Mouse (Mus musculus): ENCODE measurements around the gene Anapc2. TPM values are rescaled to one million over a fixed set of nuclear protein-coding genes. Genes with fewer than 3 reads are reported as not detected.

The Anapc2 gene
- polyA plus RNA-seq, 1 experiment, result 82.6 TPM

DNA sequence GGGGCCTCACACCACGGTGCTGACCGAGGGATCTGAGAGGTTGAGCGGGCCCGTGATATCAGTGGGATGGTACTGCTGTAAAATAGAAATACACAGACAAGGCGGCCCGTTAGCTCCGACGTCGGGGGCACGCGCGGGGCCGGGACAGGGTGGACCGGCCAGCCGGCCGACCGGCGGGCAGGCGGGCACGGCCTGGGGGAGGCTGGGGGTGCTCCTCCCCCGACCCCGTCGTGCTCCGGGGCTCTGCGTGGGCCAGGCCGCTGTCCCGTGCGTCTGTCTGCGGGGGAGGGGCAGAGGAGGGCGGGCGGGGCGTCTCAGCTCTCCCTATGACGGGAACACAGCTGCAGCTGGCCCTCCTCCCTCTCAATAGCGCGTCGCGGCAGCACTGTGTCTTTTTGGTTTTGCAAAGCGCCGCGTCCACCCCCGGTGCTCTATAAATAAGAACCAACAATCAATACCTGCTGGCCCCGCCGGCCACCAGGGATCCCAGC is 19.8 kb downstream of the Anapc2 start:
- no peaks in the 10 kb centered on the region; the same call in 1 of the 2 replicates for H3K27me3 ChIP-seq (replicated peaks; ENCODE audit: control insufficient read depth, insufficient read depth, low read length)
- H3K36me3 ChIP-seq (ENCODE audit: control insufficient read depth, insufficient read depth, low read length), result no peaks in the 10 kb centered on the region
- no peak for TF ChIP-seq POLR2A (IDR thresholded peaks at IDR 0.05; ENCODE audit: low read depth, low read length)
- TF ChIP-seq CTCF (conservative IDR thresholded peaks at IDR 0.05; ENCODE audit: insufficient read depth, insufficient read length, low read depth, low read length), result no peak
- H3K4me3 ChIP-seq (ENCODE audit: insufficient read depth, low read depth, low read length), result peak overlapping the region; percentile 29; the same call in 1 of the 2 replicates
- peaks cover 3% of the 10 kb centered on the region; the same call in 1 of the 2 replicates for H3K4me1 ChIP-seq (ENCODE audit: control insufficient read depth, insufficient read depth, low read length)
- no peak overlapping the region for H3K27ac ChIP-seq (ENCODE audit: insufficient read depth, low read depth, low read length)
- no peak for DNase-seq
- WGBS, result 4% methylated on average over 43 of the region's 43 CpGs

DNA sequence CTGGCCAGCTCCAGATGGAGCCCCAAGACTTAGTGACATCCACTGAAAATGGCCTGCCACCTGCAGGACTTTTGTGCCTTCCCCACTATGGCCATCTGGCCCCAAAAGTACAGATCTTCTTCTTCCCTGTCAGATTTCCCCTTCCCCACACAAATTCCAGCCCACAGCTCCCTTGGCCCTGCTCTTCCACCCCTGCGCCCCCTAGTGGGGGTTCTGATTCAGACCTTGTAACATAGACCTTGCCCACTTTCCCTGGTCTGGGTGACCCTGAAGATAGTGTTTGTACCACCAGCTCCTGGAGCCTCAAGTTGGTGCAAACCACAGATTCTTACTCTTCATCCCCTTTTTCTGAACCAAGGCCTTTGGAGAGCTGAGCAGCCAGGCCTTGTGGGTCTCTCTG is 20.6 kb downstream of the Anapc2 start:
- 0% methylated on average over 1 of the region's 1 CpGs for WGBS
- H3K4me3 ChIP-seq (ENCODE audit: insufficient read depth, low read depth, low read length), result no peak overlapping the region
- TF ChIP-seq CTCF (conservative IDR thresholded peaks at IDR 0.05; ENCODE audit: insufficient read depth, insufficient read length, low read depth, low read length), result peak; percentile 76
- no peak for TF ChIP-seq POLR2A (IDR thresholded peaks at IDR 0.05; ENCODE audit: low read depth, low read length)
- H3K27ac ChIP-seq (ENCODE audit: insufficient read depth, low read depth, low read length), result no peak overlapping the region
- H3K4me1 ChIP-seq (ENCODE audit: control insufficient read depth, insufficient read depth, low read length), result 0 out of 2 replicates have a peak, but pooled peaks cover 3% of the 10 kb centered on the region
- no peaks in the 10 kb centered on the region for H3K36me3 ChIP-seq (ENCODE audit: control insufficient read depth, insufficient read depth, low read length)
- DNase-seq, result peak; percentile 73
- no peaks in the 10 kb centered on the region; the same call in 1 of the 2 replicates for H3K27me3 ChIP-seq (replicated peaks; ENCODE audit: control insufficient read depth, insufficient read depth, low read length)

DNA sequence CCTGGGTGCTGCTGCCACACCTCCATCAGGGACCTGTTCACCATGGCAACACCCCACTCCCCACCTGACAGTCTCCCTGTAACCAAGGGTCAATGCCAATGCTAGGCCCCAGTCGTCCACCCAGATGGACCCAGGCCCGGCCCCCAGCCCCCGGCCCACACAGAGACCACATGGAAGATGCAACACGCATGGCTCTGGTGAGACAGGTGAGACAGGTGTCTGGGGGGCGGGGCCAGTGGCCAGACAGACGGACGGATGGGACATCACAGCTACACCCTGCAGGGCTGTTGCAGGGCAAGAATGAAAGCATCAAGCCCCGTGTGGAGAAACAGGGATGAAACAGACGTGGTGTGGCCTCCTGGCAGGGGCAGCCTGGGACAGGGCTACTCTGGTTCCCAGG is 21.4 kb downstream of the Anapc2 start:
- H3K36me3 ChIP-seq (ENCODE audit: control insufficient read depth, insufficient read depth, low read length), result no peaks in the 10 kb centered on the region
- H3K27me3 ChIP-seq (replicated peaks; ENCODE audit: control insufficient read depth, insufficient read depth, low read length), result no peaks in the 10 kb centered on the region; the same call in 1 of the 2 replicates
- H3K27ac ChIP-seq (ENCODE audit: insufficient read depth, low read depth, low read length), result no peak overlapping the region
- DNase-seq, result no peak
- no peak overlapping the region for H3K4me3 ChIP-seq (ENCODE audit: insufficient read depth, low read depth, low read length)
- no peak for TF ChIP-seq CTCF (conservative IDR thresholded peaks at IDR 0.05; ENCODE audit: insufficient read depth, insufficient read length, low read depth, low read length)
- TF ChIP-seq POLR2A (IDR thresholded peaks at IDR 0.05; ENCODE audit: low read depth, low read length), result no peak
- WGBS, result 82% methylated on average over 9 of the region's 9 CpGs
- H3K4me1 ChIP-seq (ENCODE audit: control insufficient read depth, insufficient read depth, low read length), result no peaks in the 10 kb centered on the region

DNA sequence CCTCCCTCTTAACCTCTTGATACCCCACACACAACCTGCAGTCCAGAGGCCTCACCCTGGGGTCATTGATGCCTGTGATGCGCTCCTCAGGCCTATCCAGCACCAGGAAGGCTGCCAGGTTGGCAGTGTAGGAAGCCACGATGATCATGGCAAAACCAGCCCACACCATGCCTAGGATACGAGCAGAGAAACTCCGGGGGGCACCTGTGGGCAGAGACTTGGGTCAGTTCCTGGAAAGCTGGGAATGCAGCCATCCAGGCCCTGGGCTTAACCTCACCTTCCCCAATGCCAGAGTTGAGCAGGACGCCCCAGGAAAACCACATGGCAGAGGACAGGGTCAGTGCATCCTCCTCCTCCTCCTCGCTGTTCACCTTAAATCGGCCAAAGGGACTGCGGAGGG is 24.8 kb downstream of the Anapc2 start:
- H3K27me3 ChIP-seq (replicated peaks; ENCODE audit: control insufficient read depth, insufficient read depth, low read length), result no peaks in the 10 kb centered on the region; the same call in 1 of the 2 replicates
- WGBS, result 69% methylated on average over 8 of the region's 8 CpGs

DNA sequence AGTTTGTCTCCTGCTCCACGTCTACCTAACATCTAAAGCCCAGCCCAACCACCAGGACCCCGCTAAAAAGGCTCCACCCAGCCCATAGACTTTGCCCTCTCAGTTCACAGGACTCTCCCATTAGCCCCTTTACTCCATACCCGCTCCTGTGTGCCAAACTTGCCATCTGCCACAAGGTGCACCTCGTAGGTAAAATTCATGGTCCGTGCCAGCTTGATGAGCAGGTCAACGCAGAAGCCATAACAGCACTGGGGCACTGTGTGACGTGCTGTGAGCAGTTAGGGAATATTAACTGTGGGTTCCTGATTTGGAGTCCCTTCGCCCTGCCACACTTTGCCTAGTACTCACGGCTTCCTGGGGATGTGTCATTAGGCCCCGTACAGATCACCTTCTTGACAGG is 25.8 kb downstream of the Anapc2 start:
- Histone ChIP-seq H3K4me3 (ENCODE audit: insufficient read depth, low read depth, low read length) (no peak overlapping the region), H3K36me3 (ENCODE audit: control insufficient read depth, insufficient read depth, low read length) (no peaks in the 10 kb centered on the region), H3K4me1 (ENCODE audit: control insufficient read depth, insufficient read depth, low read length) (no peaks in the 10 kb centered on the region), H3K27ac (ENCODE audit: insufficient read depth, low read depth, low read length) (no peak overlapping the region), H3K27me3 (replicated peaks; ENCODE audit: control insufficient read depth, insufficient read depth, low read length) (no peaks in the 10 kb centered on the region)
- DNase-seq, result no peak
- TF ChIP-seq POLR2A (IDR thresholded peaks at IDR 0.05; ENCODE audit: low read depth, low read length), result no peak
- TF ChIP-seq CTCF (conservative IDR thresholded peaks at IDR 0.05; ENCODE audit: insufficient read depth, insufficient read length, low read depth, low read length), result no peak
- WGBS, result 72% methylated on average over 10 of the region's 10 CpGs

More for the DNA sequence above, 24.8 kb downstream of the Anapc2 start:
- no peaks in the 10 kb centered on the region for H3K4me1 ChIP-seq (ENCODE audit: control insufficient read depth, insufficient read depth, low read length)
- no peak overlapping the region for H3K27ac ChIP-seq (ENCODE audit: insufficient read depth, low read depth, low read length)
- H3K36me3 ChIP-seq (ENCODE audit: control insufficient read depth, insufficient read depth, low read length), result no peaks in the 10 kb centered on the region
- no peak for DNase-seq
- no peak overlapping the region for H3K4me3 ChIP-seq (ENCODE audit: insufficient read depth, low read depth, low read length)
- no peak for TF ChIP-seq CTCF (conservative IDR thresholded peaks at IDR 0.05; ENCODE audit: insufficient read depth, insufficient read length, low read depth, low read length)
- TF ChIP-seq POLR2A (IDR thresholded peaks at IDR 0.05; ENCODE audit: low read depth, low read length), result no peak

DNA sequence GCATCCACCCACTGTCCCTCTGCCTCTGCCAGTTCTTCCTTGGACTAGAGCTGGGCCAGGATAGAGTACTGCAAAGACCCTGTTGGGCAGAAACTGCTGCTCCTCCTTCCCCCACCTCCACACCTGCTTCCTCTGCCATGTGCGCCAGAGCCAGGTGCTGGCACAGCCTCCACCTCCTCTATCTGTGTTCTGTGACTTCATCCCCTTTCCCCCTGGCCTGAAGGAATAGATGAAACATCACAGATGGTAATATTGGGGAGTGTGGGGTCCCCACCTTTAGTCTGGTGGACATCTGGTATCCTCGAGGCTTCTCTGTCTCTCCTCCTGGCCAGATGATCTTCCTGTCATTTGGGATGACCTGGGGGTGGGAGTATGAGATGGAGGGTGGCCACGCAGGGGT is 31.2 kb downstream of the Anapc2 start:
- no peaks in the 10 kb centered on the region for H3K4me1 ChIP-seq (ENCODE audit: control insufficient read depth, insufficient read depth, low read length)
- 62% methylated on average over 3 of the region's 3 CpGs for WGBS
- no peaks in the 10 kb centered on the region for H3K36me3 ChIP-seq (ENCODE audit: control insufficient read depth, insufficient read depth, low read length)
- H3K27me3 ChIP-seq (replicated peaks; ENCODE audit: control insufficient read depth, insufficient read depth, low read length), result no peaks in the 10 kb centered on the region
- TF ChIP-seq POLR2A (IDR thresholded peaks at IDR 0.05; ENCODE audit: low read depth, low read length), result no peak
- TF ChIP-seq CTCF (conservative IDR thresholded peaks at IDR 0.05; ENCODE audit: insufficient read depth, insufficient read length, low read depth, low read length), result no peak
- no peak overlapping the region for H3K4me3 ChIP-seq (ENCODE audit: insufficient read depth, low read depth, low read length)
- no peak overlapping the region for H3K27ac ChIP-seq (ENCODE audit: insufficient read depth, low read depth, low read length)
- no peak for DNase-seq

DNA sequence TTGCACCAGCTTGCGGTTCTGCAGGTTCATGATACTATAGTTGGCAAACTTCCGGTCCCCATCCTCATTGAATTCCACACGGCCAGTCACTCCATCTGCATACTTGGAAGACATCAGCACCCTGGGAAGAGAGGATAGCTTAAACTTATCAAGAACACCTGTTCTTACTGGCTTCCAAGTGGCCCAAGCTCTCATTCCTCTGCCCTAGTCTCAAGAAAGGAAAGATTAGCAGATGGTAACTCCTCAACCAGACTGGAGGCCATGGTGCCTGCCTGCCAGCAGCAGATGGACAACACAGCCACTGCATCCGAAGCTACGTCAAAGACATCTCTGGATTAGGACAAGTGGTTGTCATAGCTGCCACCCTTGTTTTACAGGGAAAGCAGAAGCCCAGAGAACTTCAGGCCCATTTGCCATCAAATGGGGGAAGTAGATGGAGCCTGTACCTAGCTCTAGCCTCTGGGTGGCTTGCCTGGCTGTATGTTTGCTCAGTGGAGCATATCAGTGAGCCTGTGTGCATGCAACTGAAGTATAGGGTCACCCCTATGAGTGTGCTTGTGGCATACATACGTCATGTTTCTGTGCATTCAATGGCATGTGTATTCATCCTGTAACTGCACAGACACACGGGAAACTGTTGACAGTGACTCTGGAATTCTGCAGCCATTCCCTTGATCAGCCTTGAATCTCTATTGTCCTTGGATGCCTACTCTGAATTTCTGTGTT is 31.8 kb downstream of the Anapc2 start:
- DNase-seq, result no peak
- Histone ChIP-seq H3K36me3 (ENCODE audit: control insufficient read depth, insufficient read depth, low read length) (no peaks in the 10 kb centered on the region), H3K4me1 (ENCODE audit: control insufficient read depth, insufficient read depth, low read length) (no peaks in the 10 kb centered on the region), H3K4me3 (ENCODE audit: insufficient read depth, low read depth, low read length) (no peak overlapping the region), H3K27me3 (replicated peaks; ENCODE audit: control insufficient read depth, insufficient read depth, low read length) (no peaks in the 10 kb centered on the region), H3K27ac (ENCODE audit: insufficient read depth, low read depth, low read length) (no peak overlapping the region)
- whole genome bisulfite sequencing, result 68% methylated on average over 7 of the region's 7 CpGs
- TF ChIP-seq CTCF (conservative IDR thresholded peaks at IDR 0.05; ENCODE audit: insufficient read depth, insufficient read length, low read depth, low read length), result no peak
- no peak for TF ChIP-seq POLR2A (IDR thresholded peaks at IDR 0.05; ENCODE audit: low read depth, low read length)
